Comparison of ENCODE assay signal across 19 mouse cellular contexts in genomic region chr15:16990848-16991247, GRCm38 (mm10).
A peak's percentile ranks its signal among the peaks of the same experiment; 100 is the strongest.
DNase-seq lines count a peak whose midpoint lies in the region; ATAC-seq and TF ChIP-seq lines count a peak whose summit lies in the region.
"Had no signal": no experiment of that assay in that cellular context is flagged by ENCODE, and none has a peak within 500 bp of the region (broad histone marks: within the 10 kb centered on the region; RNA-seq: fewer than 3 reads in every experiment).

No protein-coding gene starts in this region.

- H3K4me2 ChIP-seq in intestine, postnatal 0 days (replicated peaks; ENCODE audit: low read depth): no peak overlapping the region
- no peak overlapping the region for H3K4me2 ChIP-seq in intestine, embryonic 16.5 days (ENCODE audit: low read depth, low read length)
- no peak overlapping the region for H3K4me2 ChIP-seq in midbrain, embryonic 16.5 days (ENCODE audit: low read length)
- H3K4me2 ChIP-seq: embryonic facial prominence, embryonic 12.5 days; forebrain, embryonic 13.5 days; forebrain, embryonic 15.5 days had no signal

- H3K9me3 ChIP-seq in intestine, postnatal 0 days (ENCODE audit: control insufficient read depth): no peaks in the 10 kb centered on the region
- no peaks in the 10 kb centered on the region for H3K9me3 ChIP-seq in intestine, embryonic 16.5 days (ENCODE audit: control insufficient read depth, low read length)
- H3K9me3 ChIP-seq in midbrain, embryonic 16.5 days (replicated peaks; ENCODE audit: control insufficient read depth, low read length, poor library complexity, severe bottlenecking): no peaks in the 10 kb centered on the region
- H3K9me3 ChIP-seq: embryonic facial prominence, embryonic 10.5 days; embryonic facial prominence, embryonic 12.5 days; forebrain, embryonic 13.5 days; forebrain, embryonic 15.5 days had no signal

- no peak overlapping the region for H3K9ac ChIP-seq in intestine, postnatal 0 days (ENCODE audit: low read depth, low read length)
- no peak overlapping the region for H3K9ac ChIP-seq in intestine, embryonic 16.5 days (ENCODE audit: low read depth, low read length)
- H3K9ac ChIP-seq in midbrain, embryonic 16.5 days (ENCODE audit: low read depth, low read length): no peak overlapping the region
- H3K9ac ChIP-seq: embryonic facial prominence, embryonic 12.5 days; forebrain, embryonic 13.5 days; forebrain, embryonic 15.5 days; forebrain, postnatal 0 days had no signal

- no peaks in the 10 kb centered on the region for H3K27me3 ChIP-seq in intestine, postnatal 0 days (replicated peaks; ENCODE audit: control insufficient read depth, insufficient read depth, low read length)
- H3K27me3 ChIP-seq in intestine, embryonic 16.5 days (replicated peaks; ENCODE audit: control insufficient read depth, insufficient read depth, low read length): no peaks in the 10 kb centered on the region
- H3K27me3 ChIP-seq in midbrain, embryonic 16.5 days (ENCODE audit: control insufficient read depth, insufficient read depth, low read depth, low read length): no peaks in the 10 kb centered on the region
- H3K27me3 ChIP-seq: embryonic facial prominence, embryonic 12.5 days; forebrain, embryonic 13.5 days; forebrain, embryonic 15.5 days; Patski had no signal

- H3K4me3 ChIP-seq in intestine, postnatal 0 days (ENCODE audit: low read depth, low read length): no peak overlapping the region
- no peak overlapping the region for H3K4me3 ChIP-seq in intestine, embryonic 16.5 days (ENCODE audit: low read length)
- H3K4me3 ChIP-seq in layer of hippocampus, adult 2 months: no peak overlapping the region
- H3K4me3 ChIP-seq in midbrain, embryonic 16.5 days (ENCODE audit: low read depth, low read length): no peak overlapping the region
- H3K4me3 ChIP-seq: embryonic facial prominence, embryonic 10.5 days; embryonic facial prominence, embryonic 12.5 days; forebrain, embryonic 13.5 days; forebrain, embryonic 15.5 days had no signal

- ATAC-seq in intestine, postnatal 0 days: no peak
- no peak for ATAC-seq in intestine, embryonic 16.5 days
- ATAC-seq in midbrain, embryonic 16.5 days: no peak
- ATAC-seq: activated CD4-positive, CD25-positive, alpha-beta regulatory T cell, adult 4 months; forebrain, embryonic 13.5 days; forebrain, embryonic 15.5 days; forebrain, postnatal 0 days; Patski had no signal

- TF ChIP-seq CTCF in intestine, postnatal 0 days (IDR thresholded peaks at IDR 0.05; ENCODE audit: low read depth): 0 out of 2 replicates have a peak, but pooled peaks have one; percentile 7
- peak; percentile 69 for TF ChIP-seq CTCF in layer of hippocampus, adult 2 months (conservative IDR thresholded peaks at IDR 0.05)

- H3K36me3 ChIP-seq in intestine, postnatal 0 days (ENCODE audit: control insufficient read depth, insufficient read depth): no peaks in the 10 kb centered on the region
- no peaks in the 10 kb centered on the region for H3K36me3 ChIP-seq in intestine, embryonic 16.5 days (ENCODE audit: control insufficient read depth, insufficient read depth, low read length)
- no peaks in the 10 kb centered on the region for H3K36me3 ChIP-seq in midbrain, embryonic 16.5 days (ENCODE audit: control insufficient read depth, insufficient read depth, low read length)
- H3K36me3 ChIP-seq: embryonic facial prominence, embryonic 10.5 days; embryonic facial prominence, embryonic 12.5 days; forebrain, embryonic 15.5 days had no signal

- H3K27ac ChIP-seq in intestine, postnatal 0 days (ENCODE audit: low read depth, low read length): no peak overlapping the region
- H3K27ac ChIP-seq in intestine, embryonic 16.5 days (ENCODE audit: low read length): no peak overlapping the region
- no peak overlapping the region for H3K27ac ChIP-seq in layer of hippocampus, adult 2 months
- H3K27ac ChIP-seq in midbrain, embryonic 16.5 days (ENCODE audit: low read length): no peak overlapping the region
- H3K27ac ChIP-seq: embryonic facial prominence, embryonic 10.5 days; embryonic facial prominence, embryonic 12.5 days; forebrain, embryonic 13.5 days; forebrain, embryonic 15.5 days had no signal

- 3% methylated on average over 1 of the region's 1 CpGs for WGBS in intestine, postnatal 0 days
- 2% methylated on average over 1 of the region's 1 CpGs for WGBS in intestine, embryonic 16.5 days
- WGBS in midbrain, embryonic 16.5 days: 13% methylated on average over 1 of the region's 1 CpGs

- no peaks in the 10 kb centered on the region for H3K4me1 ChIP-seq in intestine, postnatal 0 days (replicated peaks; ENCODE audit: control insufficient read depth, insufficient read depth, low read length)
- H3K4me1 ChIP-seq in intestine, embryonic 16.5 days (ENCODE audit: control insufficient read depth, insufficient read depth, low read length): no peaks in the 10 kb centered on the region
- H3K4me1 ChIP-seq in midbrain, embryonic 16.5 days (ENCODE audit: control insufficient read depth, insufficient read depth, low read length): no peaks in the 10 kb centered on the region
- H3K4me1 ChIP-seq: embryonic facial prominence, embryonic 10.5 days; embryonic facial prominence, embryonic 12.5 days; forebrain, embryonic 13.5 days; forebrain, embryonic 15.5 days had no signal

- no peak for DNase-seq in layer of hippocampus, adult 2 months (ENCODE audit: low spot score in 2 of 2)
- no peak for DNase-seq in layer of hippocampus, postnatal 14 days (ENCODE audit: low spot score in 2 of 2)
- DNase-seq: adrenal gland, adult 8-10 months; adrenal gland, postnatal 14 days; adrenal gland, postnatal 36 days; cerebellum, adult 11-12 months; cerebellum, adult 2 months; cerebellum, adult 9-10 months; cerebellum, postnatal 25 days; forebrain, postnatal 0 days had no signal
